10 mouse cellular contexts compared by ENCODE assay signal in the genomic region with DNA sequence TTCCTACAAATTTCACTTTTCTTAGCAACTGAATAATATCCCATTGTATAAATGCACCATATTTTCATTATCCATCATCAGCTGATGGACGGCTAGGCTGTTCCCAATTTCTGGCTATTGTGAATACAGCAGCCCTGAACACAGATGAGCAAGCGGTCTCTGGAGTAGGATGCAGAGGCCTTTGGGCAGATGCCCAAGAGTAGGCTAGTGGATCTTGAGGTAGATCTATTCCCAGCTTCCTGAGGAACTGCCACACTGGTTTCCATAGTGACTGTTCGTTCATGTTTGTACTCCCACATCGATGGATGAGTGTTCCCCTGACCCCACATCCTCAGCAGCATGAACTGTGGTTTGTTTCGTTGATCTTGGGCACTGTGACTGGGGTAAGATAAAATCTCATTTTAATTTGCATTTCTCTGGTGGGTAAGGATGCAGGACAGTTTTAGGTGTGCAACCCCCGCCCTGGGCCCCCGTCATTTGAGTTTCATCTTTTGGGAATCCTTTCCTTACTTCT.
"Had no signal": no experiment of that assay in that cellular context is flagged by ENCODE, and none has a peak within 500 bp of the region (broad histone marks: within the 10 kb centered on the region; RNA-seq: fewer than 3 reads in every experiment).

No protein-coding gene starts in this region.

- DNase-seq: kidney, adult 2 months; kidney, postnatal 14 days; lung, embryonic 14.5 days; lung, postnatal 10 days; lung, postnatal 4 days; midbrain, embryonic 14.5 days; thymus, adult 18-20 months; thymus, postnatal 14 days had no signal

- ATAC-seq: intestine, embryonic 16.5 days; liver, embryonic 12.5 days had no signal
